Mouse (Mus musculus): ENCODE results near the gene Tspoap1.

DNA sequence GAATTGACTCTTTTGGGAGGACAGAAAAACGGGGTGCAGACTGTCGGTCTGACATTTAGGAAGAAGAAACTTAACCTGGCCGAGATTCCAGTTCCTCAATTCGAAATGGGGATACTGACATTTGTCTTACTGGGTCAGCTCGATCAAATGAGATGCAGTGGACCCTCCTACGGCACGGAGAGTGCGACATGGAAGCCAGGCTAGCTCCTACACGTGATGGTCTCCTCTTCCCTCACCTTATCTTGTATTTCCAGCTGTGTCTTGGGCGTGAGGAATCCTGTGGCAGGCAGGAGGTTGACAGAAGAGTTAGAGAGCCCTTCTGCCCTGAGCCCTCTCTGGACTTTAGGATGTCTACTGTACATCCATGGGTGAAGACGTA is 10.3 kb upstream of the Tspoap1 start:
- TF ChIP-seq POLR2A (IDR thresholded peaks at IDR 0.05; ENCODE audit: low read depth, low read length) (no peak), CTCF (conservative IDR thresholded peaks at IDR 0.05 in 1 of 2, IDR thresholded peaks at IDR 0.05 in 1 of 2; ENCODE audit: low read depth in 2 of 2, low read length in 2 of 2) (no peak), PAX5 (IDR thresholded peaks at IDR 0.05; ENCODE audit: low read length) (no peak), UBTF (IDR thresholded peaks at IDR 0.05; ENCODE audit: low read depth, low read length) (no peak; the same call in 1 of the 2 replicates), KAT2A (IDR thresholded peaks at IDR 0.05; ENCODE audit: insufficient replicate concordance, low read length) (no peak), ELF1 (IDR thresholded peaks at IDR 0.05; ENCODE audit: low read depth, low read length) (no peak), RAD21 (IDR thresholded peaks at IDR 0.05; ENCODE audit: low read depth, low read length) (no peak), EP300 (IDR thresholded peaks at IDR 0.05; ENCODE audit: low read length) (no peak), IRF4 (IDR thresholded peaks at IDR 0.05; ENCODE audit: low read depth, low read length) (no peak), MAX (IDR thresholded peaks at IDR 0.05; ENCODE audit: low read length) (no peak), MXI1 (IDR thresholded peaks at IDR 0.05; ENCODE audit: low read depth, low read length) (no peak)

Data from CH12.LX (cell line).